Mouse (Mus musculus): ENCODE data around the gene Frmd4b.

DNA sequence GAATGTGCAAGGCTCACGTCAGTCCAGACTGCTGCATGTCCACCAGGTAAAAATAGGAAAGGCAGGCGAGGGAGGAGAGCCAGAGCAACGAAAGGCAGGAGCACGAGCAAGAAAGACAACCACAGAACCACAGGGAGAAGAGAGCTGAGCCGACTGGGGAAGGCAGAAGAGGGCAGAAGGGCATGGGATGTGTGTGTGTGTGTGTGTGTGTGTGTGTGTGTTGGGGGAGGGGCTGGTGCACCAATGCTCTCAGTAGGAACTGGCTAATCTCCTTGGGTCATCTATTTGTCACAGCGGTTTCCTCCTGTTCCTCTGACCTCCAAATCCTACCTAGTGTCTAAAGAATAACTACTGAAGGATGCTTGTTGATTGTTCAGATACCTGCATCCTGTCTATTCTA lies 308.2 kb downstream of the Frmd4b start:
- no peak for TF ChIP-seq CTCF (IDR thresholded peaks at IDR 0.05)
- TF ChIP-seq POLR2A (IDR thresholded peaks at IDR 0.05; ENCODE audit: insufficient read depth, low read depth, low read length): no peak
